Mouse (Mus musculus): Measurements from ENCODE around the gene Cldn4.

GRCm38 (mm10) chr5:134907135-134907534, 39.6 kb downstream of the Cldn4 start:
- TF ChIP-seq CTCF (IDR thresholded peaks at IDR 0.05; ENCODE audit: extremely low read depth, insufficient read depth, insufficient read length, insufficient replicate concordance) = peak; percentile 90
- TF ChIP-seq POLR2A (IDR thresholded peaks at IDR 0.05; ENCODE audit: low read depth, low read length) = no peak
